Mouse (Mus musculus): Measurements from ENCODE around the gene Baiap2.

- TF ChIP-seq CTCF (IDR thresholded peaks at IDR 0.05; ENCODE audit: control insufficient read depth, insufficient read depth, insufficient read length) (no peak), MYOD1 (IDR thresholded peaks at IDR 0.05; ENCODE audit: control insufficient read depth, insufficient read length, low read depth) (no peak), USF1 (IDR thresholded peaks at IDR 0.05; ENCODE audit: low read depth) (no peak), MAX (IDR thresholded peaks at IDR 0.05) (no peak), MYOG (IDR thresholded peaks at IDR 0.05; ENCODE audit: control insufficient read depth, extremely low read depth, insufficient read length) (no peak), CEBPB (IDR thresholded peaks at IDR 0.05; ENCODE audit: low read depth) (no peak), FOSL1 (IDR thresholded peaks at IDR 0.05; ENCODE audit: insufficient read depth, low read length, poor library complexity, severe bottlenecking) (no peak)
These were observed 12.3 kb downstream of the Baiap2 start for GRCm38 (mm10) chr11:119954749-119955337.
